Mouse (Mus musculus): ENCODE measurements around the gene Dab1.

- no peak for TF ChIP-seq POLR2A (IDR thresholded peaks at IDR 0.05; ENCODE audit: control insufficient read depth, low read depth, low read length)
- no peak for TF ChIP-seq CTCF (IDR thresholded peaks at IDR 0.05; ENCODE audit: control insufficient read depth, insufficient read depth, insufficient replicate concordance, low read depth, low read length)
Measured at GRCm38 (mm10) chr4:104680475-104680874, 1061.3 kb downstream of the Dab1 start.
